Mouse (Mus musculus): ENCODE measurements around the gene Grm1. TPM values are rescaled to one million over a fixed set of nuclear protein-coding genes. Genes with fewer than 3 reads are reported as not detected.

Gene Grm1
- total and polyA plus RNA-seq, 2 experiments from 2014 or later: 14.8 to 30.1 TPM

DNA sequence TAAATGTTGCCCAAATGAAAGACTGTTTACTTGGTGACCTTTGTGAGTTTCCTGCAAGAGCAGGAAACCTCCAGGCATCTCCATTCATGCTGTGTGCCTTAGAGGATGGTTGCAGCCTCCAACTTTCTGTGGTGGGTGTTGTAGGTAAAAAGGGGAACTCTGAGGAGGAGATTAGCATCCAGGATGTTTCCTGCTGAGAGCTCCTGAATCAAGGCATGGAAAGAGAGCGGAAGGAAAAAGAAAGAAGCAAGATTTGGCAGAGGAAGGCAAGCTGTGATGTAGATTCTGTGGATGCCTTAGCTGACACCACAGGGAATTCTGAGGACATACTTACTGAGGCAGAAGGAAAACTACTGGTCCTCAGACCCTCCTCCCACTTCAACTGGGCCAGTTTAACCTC lies 85.4 kb downstream of the Grm1 start:
- ATAC-seq (ENCODE audit: low FRiP score) (no peak), DNase-seq (ENCODE audit: low spot score) (no peak)
- H3K4me2 ChIP-seq (ENCODE audit: low read depth, low read length, poor library complexity, severe bottlenecking): no peak overlapping the region
- 31% methylated on average over 1 of the region's 1 CpGs for WGBS
- no peak overlapping the region for H3K27ac ChIP-seq (ENCODE audit: low read depth, low read length)
- H3K27me3 ChIP-seq (ENCODE audit: insufficient read depth, low read length): no peaks in the 10 kb centered on the region
- H3K36me3 ChIP-seq (ENCODE audit: insufficient read depth, low read length): no peaks in the 10 kb centered on the region
- H3K9ac ChIP-seq (replicated peaks; ENCODE audit: low read length, poor library complexity, severe bottlenecking): no peak overlapping the region
- H3K4me3 ChIP-seq (ENCODE audit: low read depth, low read length): no peak overlapping the region
- no peaks in the 10 kb centered on the region for H3K4me1 ChIP-seq (ENCODE audit: insufficient read depth, low read length)
- H3K9me3 ChIP-seq (ENCODE audit: low read length): no peaks in the 10 kb centered on the region
- no peak for TF ChIP-seq CTCF (IDR thresholded peaks at IDR 0.05)

- 66% methylated on average over 3 of the region's 3 CpGs for WGBS
- Histone ChIP-seq H3K27ac (ENCODE audit: low read depth, low read length) (no peak overlapping the region), H3K9ac (replicated peaks; ENCODE audit: low read length, poor library complexity, severe bottlenecking) (no peak overlapping the region), H3K4me2 (ENCODE audit: low read depth, low read length, poor library complexity, severe bottlenecking) (no peak overlapping the region), H3K36me3 (ENCODE audit: insufficient read depth, low read length) (no peaks in the 10 kb centered on the region), H3K9me3 (ENCODE audit: low read length) (no peaks in the 10 kb centered on the region), H3K4me1 (ENCODE audit: insufficient read depth, low read length) (no peaks in the 10 kb centered on the region), H3K4me3 (ENCODE audit: low read depth, low read length) (no peak overlapping the region), H3K27me3 (ENCODE audit: insufficient read depth, low read length) (no peaks in the 10 kb centered on the region)
- TF ChIP-seq CTCF (IDR thresholded peaks at IDR 0.05): no peak
- DNase-seq (ENCODE audit: low spot score) (no peak), ATAC-seq (ENCODE audit: low FRiP score) (no peak)
These were observed 90.4 kb downstream of the Grm1 start for GRCm38 (mm10) chr10:10991708-10992107.

GRCm38 (mm10) chr10:10971311-10971710 lies 110.8 kb downstream of the Grm1 start:
- no peak overlapping the region for H3K4me3 ChIP-seq (ENCODE audit: low read depth, low read length)
- 51% methylated on average over 2 of the region's 2 CpGs for WGBS
- H3K9ac ChIP-seq (replicated peaks; ENCODE audit: low read length, poor library complexity, severe bottlenecking): no peak overlapping the region
- H3K9me3 ChIP-seq (ENCODE audit: low read length): no peaks in the 10 kb centered on the region
- ATAC-seq (ENCODE audit: low FRiP score): no peak
- no peaks in the 10 kb centered on the region for H3K27me3 ChIP-seq (ENCODE audit: insufficient read depth, low read length)
- H3K36me3 ChIP-seq (ENCODE audit: insufficient read depth, low read length): no peaks in the 10 kb centered on the region
- H3K4me2 ChIP-seq (ENCODE audit: low read depth, low read length, poor library complexity, severe bottlenecking): no peak overlapping the region
- DNase-seq (ENCODE audit: low spot score): no peak
- TF ChIP-seq CTCF (IDR thresholded peaks at IDR 0.05): no peak
- no peak overlapping the region for H3K27ac ChIP-seq (ENCODE audit: low read depth, low read length)
- no peaks in the 10 kb centered on the region for H3K4me1 ChIP-seq (ENCODE audit: insufficient read depth, low read length)

DNA sequence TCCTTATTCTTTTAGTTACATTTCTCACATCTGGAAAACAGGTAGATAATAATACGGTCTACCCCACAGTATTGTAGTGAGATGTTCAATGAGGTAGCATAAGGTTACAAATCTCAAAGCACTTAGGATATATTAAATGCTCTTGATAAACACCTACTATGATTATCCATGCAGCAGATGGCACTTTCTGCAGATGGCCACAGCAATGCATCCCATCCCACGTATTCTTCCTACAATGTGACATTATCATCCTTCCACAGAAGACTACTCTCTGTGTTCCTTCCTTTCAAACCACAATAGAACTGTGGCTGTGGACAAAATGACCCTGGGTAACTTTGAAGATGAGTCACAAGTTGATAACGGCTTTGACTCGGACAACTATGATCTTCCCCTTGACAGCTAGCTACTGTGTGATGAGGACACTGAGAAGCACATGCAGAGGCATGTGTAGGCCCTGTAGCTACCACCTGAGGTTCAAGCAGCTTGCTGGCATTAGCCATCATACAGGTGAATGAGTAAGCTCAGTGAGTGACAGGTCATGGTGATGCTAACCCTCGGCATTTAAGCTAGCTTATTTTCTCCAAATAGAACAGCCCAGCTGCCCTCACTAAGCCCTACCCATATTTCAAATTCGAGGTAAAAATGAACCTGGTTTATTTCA lies 117.5 kb downstream of the Grm1 start:
- 85% methylated on average over 6 of the region's 6 CpGs for WGBS
- H3K9me3 ChIP-seq (ENCODE audit: low read length): no peaks in the 10 kb centered on the region
- H3K4me3 ChIP-seq (ENCODE audit: low read depth, low read length): no peak overlapping the region
- no peak for ATAC-seq (ENCODE audit: low FRiP score)
- H3K27me3 ChIP-seq (ENCODE audit: insufficient read depth, low read length): no peaks in the 10 kb centered on the region
- H3K27ac ChIP-seq (ENCODE audit: low read depth, low read length): no peak overlapping the region
- no peaks in the 10 kb centered on the region for H3K4me1 ChIP-seq (ENCODE audit: insufficient read depth, low read length)
- H3K9ac ChIP-seq (replicated peaks; ENCODE audit: low read length, poor library complexity, severe bottlenecking): no peak overlapping the region
- TF ChIP-seq CTCF (IDR thresholded peaks at IDR 0.05): no peak
- DNase-seq (ENCODE audit: low spot score): no peak
- H3K4me2 ChIP-seq (ENCODE audit: low read depth, low read length, poor library complexity, severe bottlenecking): no peak overlapping the region
- H3K36me3 ChIP-seq (ENCODE audit: insufficient read depth, low read length): no peaks in the 10 kb centered on the region

GRCm38 (mm10) chr10:10950557-10950956 lies 131.6 kb downstream of the Grm1 start:
- H3K9ac ChIP-seq (replicated peaks; ENCODE audit: low read length, poor library complexity, severe bottlenecking): no peak overlapping the region
- TF ChIP-seq CTCF (IDR thresholded peaks at IDR 0.05): no peak
- DNase-seq (ENCODE audit: low spot score): peak; percentile 17

GRCm38 (mm10) chr10:10949172-10949571 lies 133.0 kb downstream of the Grm1 start:
- Histone ChIP-seq H3K27me3 (ENCODE audit: insufficient read depth, low read length) (no peaks in the 10 kb centered on the region), H3K4me1 (ENCODE audit: insufficient read depth, low read length) (no peaks in the 10 kb centered on the region), H3K4me2 (ENCODE audit: low read depth, low read length, poor library complexity, severe bottlenecking) (no peak overlapping the region), H3K9me3 (ENCODE audit: low read length) (no peaks in the 10 kb centered on the region), H3K36me3 (ENCODE audit: insufficient read depth, low read length) (no peaks in the 10 kb centered on the region), H3K9ac (replicated peaks; ENCODE audit: low read length, poor library complexity, severe bottlenecking) (no peak overlapping the region), H3K27ac (ENCODE audit: low read depth, low read length) (no peak overlapping the region), H3K4me3 (ENCODE audit: low read depth, low read length) (no peak overlapping the region)
- 88% methylated on average over 3 of the region's 3 CpGs for WGBS
- DNase-seq (ENCODE audit: low spot score): no peak
- TF ChIP-seq CTCF (IDR thresholded peaks at IDR 0.05): no peak
- no peak for ATAC-seq (ENCODE audit: low FRiP score)

More at GRCm38 (mm10) chr10:10950557-10950956, 131.6 kb downstream of the Grm1 start:
- H3K4me1 ChIP-seq (ENCODE audit: insufficient read depth, low read length): no peaks in the 10 kb centered on the region
- no peaks in the 10 kb centered on the region for H3K36me3 ChIP-seq (ENCODE audit: insufficient read depth, low read length)
- 78% methylated on average over 3 of the region's 3 CpGs for WGBS
- H3K27ac ChIP-seq (ENCODE audit: low read depth, low read length): no peak overlapping the region
- no peaks in the 10 kb centered on the region for H3K9me3 ChIP-seq (ENCODE audit: low read length)
- H3K4me2 ChIP-seq (ENCODE audit: low read depth, low read length, poor library complexity, severe bottlenecking): no peak overlapping the region
- H3K4me3 ChIP-seq (ENCODE audit: low read depth, low read length): no peak overlapping the region
- no peaks in the 10 kb centered on the region for H3K27me3 ChIP-seq (ENCODE audit: insufficient read depth, low read length)
- no peak for ATAC-seq (ENCODE audit: low FRiP score)
